Comparison of ENCODE assay signal across 8 mouse cellular contexts in the genomic region with DNA sequence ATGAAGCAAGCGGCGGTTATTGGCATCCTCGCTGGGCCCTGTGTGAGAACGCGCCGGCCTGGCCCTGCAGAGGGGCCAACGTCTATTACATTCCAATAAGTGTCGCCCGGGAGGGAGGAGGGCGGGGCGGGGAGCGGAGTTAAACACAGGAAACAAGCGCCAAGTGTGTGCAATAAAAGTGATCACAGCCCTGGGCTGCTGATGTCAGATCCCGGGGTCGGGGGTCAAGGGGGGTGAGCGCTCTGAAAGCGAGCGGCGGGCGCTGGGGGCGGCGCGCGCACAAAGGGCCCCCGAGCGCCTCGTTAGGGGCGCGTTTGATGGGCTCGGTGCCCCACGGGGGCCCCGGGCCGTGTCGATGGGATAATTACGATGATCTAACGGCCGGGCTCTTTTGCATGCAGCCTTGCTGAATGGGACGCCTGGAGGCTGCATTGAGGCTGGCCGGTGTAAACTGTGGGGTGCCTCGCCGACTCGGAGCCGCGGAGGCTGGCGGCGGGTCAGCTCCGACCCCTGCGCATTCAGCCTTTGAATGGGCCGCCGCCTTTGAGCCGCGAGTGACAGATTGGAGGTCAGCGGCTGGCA.
DNase-seq lines count a peak whose midpoint lies in the region; ATAC-seq and TF ChIP-seq lines count a peak whose summit lies in the region.

No protein-coding gene starts in this region.

- peaks cover 12% of the 10 kb centered on the region for H3K27me3 ChIP-seq in heart, adult 2 months (ENCODE audit: control insufficient read depth, insufficient read depth, low read length)
- peaks cover 80% of the 10 kb centered on the region for H3K27me3 ChIP-seq in kidney, embryonic 16.5 days (ENCODE audit: insufficient read depth, low read length)

- TF ChIP-seq EP300 in heart, adult 2 months (IDR thresholded peaks at IDR 0.05; ENCODE audit: insufficient read depth, low read depth, low read length), result no peak

- H3K4me3 ChIP-seq in heart, adult 2 months, result peak overlapping the region; percentile 16; the same call in 1 of the 2 replicates
- H3K4me3 ChIP-seq in kidney, embryonic 16.5 days (ENCODE audit: low read length), result peak overlapping the region; percentile 47

- H3K4me2 ChIP-seq in kidney, embryonic 16.5 days (replicated peaks; ENCODE audit: low read depth, low read length), result peak overlapping the region; percentile 72

- intact Hi-C loops in heart, adult 2 months (cut with DNase I), result no loop called here

- H3K79me2 ChIP-seq in heart, adult 2 months (replicated peaks; ENCODE audit: control insufficient read depth, insufficient read depth, low read length), result no peaks in the 10 kb centered on the region

- no peak for TF ChIP-seq CTCF in heart, adult 2 months (IDR thresholded peaks at IDR 0.05)

- WGBS in heart, adult 2 months, result 2% methylated on average over 53 of the region's 53 CpGs
- WGBS in kidney, embryonic 16.5 days, result under 1% methylated on average over 52 of the region's 53 CpGs

- H3K27ac ChIP-seq in heart, adult 2 months, result no peak overlapping the region
- no peak overlapping the region for H3K27ac ChIP-seq in kidney, embryonic 16.5 days (ENCODE audit: low read length)

- H3K36me3 ChIP-seq in heart, adult 2 months (ENCODE audit: control insufficient read depth, insufficient read depth, low read length), result no peaks in the 10 kb centered on the region
- no peaks in the 10 kb centered on the region for H3K36me3 ChIP-seq in kidney, embryonic 16.5 days (ENCODE audit: insufficient read depth, low read length)

- TF ChIP-seq POLR2A in heart, adult 2 months (IDR thresholded peaks at IDR 0.05; ENCODE audit: insufficient read depth, low read depth, low read length), result no peak

- H3K4me1 ChIP-seq in heart, adult 2 months (ENCODE audit: control insufficient read depth, insufficient read depth, low read length), result no peaks in the 10 kb centered on the region
- peaks cover 15% of the 10 kb centered on the region for H3K4me1 ChIP-seq in kidney, embryonic 16.5 days (ENCODE audit: insufficient read depth, low read length)

- peak; percentile 58; the same call in 1 of the 2 replicates for ATAC-seq in kidney, embryonic 16.5 days (ENCODE audit: low FRiP score, low TSS enrichment)

- no peaks in the 10 kb centered on the region for H3K9me3 ChIP-seq in kidney, embryonic 16.5 days (ENCODE audit: low read length)

- no peak overlapping the region for H3K9ac ChIP-seq in heart, adult 2 months (ENCODE audit: low read depth, low read length)
- H3K9ac ChIP-seq in kidney, embryonic 16.5 days (replicated peaks; ENCODE audit: low read length), result 0 out of 2 replicates have a peak overlapping the region, but pooled peaks have one; percentile 29

- peak; percentile 8 for DNase-seq in ovary, postnatal 36 days (ENCODE audit: low spot score)
- DNase-seq in ovary, postnatal 14 days (ENCODE audit: low spot score), result no peak
- peak; percentile 93 for DNase-seq in embryo, embryonic 10 days (ENCODE audit: low spot score)
- peak in 1 of 2 experiments; percentile 19 for DNase-seq in heart, adult 2 months
- DNase-seq in lung, postnatal 25 days (ENCODE audit: low spot score), result peak; percentile 16
- peak; percentile 53 for DNase-seq in testis, postnatal 10 days (ENCODE audit: low spot score)
- no peak for DNase-seq in frontal cortex, postnatal 25 days (ENCODE audit: low spot score in 2 of 2)

Comparison
In these comparisons a context has a peak if more than half of its experiments do, and no peak if none do; other contexts are left out.
1. DNase-seq: peak in ovary, postnatal 36 days (single experiment), embryo, embryonic 10 days (single experiment), lung, postnatal 25 days (single experiment) and testis, postnatal 10 days (single experiment); none in ovary, postnatal 14 days (single experiment) and frontal cortex, postnatal 25 days (0 of 2).